Mouse (Mus musculus) gastrocnemius, postnatal 10 days (tissue): ENCODE measurements around the gene Anxa7. TPM values are rescaled to one million over a fixed set of nuclear protein-coding genes. Genes with fewer than 3 reads are reported as not detected.

Source experiments
- DNase-seq: peaks from one replicate; pipeline ENCODE4 v3.0.0; 2021; ENCODE audit warnings: mixed read lengths
- total RNA-seq, 2 experiments: library from RNA; stranded (reverse); gene quantifications; 2 replicates each; pipeline ENCODE4 v1.2.3; 2021

Anxa7 gene
- total RNA-seq, 2 experiments from 2014 or later = 29.0 to 39.0 TPM

DNA sequence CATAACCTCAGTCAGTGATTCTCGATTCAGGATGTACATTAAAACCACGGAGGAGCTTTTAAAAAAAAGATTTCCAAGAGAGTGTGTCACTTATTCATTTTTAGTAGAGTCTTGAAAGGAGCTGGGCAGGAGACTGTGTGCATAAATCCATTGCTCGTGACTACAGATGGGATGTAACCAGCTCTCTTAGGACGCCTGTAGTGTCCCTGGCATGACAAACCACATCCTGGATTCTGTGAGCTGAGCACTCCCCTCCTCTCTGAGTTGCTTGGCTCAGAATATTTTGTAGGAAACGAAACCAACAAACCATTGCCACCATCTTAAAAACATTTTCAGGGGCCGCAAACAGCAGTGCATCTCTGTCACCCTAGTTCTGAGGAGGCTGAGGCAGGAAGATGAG lies 43.0 kb downstream of the Anxa7 start:
- DNase-seq = no peak

DNA sequence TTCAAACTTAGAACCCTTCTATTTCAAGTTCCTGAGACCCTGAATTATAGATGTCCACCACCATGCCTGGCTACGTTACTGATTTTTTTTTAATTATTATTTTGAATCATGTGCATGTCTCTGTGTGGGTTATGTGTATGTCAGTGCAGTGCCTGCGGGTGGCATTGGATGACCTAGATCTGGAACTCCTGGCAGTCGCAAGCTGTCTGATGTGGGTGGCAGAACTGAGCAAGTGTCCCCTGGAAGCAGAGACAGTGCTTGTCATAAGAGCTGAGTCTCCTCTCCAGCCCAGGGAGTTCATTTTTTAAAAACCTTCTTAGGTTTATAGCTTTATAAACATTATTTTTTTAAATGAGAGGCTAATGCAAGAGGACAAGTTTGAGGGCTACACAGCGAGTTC lies 47.5 kb downstream of the Anxa7 start:
- no peak for DNase-seq

DNA sequence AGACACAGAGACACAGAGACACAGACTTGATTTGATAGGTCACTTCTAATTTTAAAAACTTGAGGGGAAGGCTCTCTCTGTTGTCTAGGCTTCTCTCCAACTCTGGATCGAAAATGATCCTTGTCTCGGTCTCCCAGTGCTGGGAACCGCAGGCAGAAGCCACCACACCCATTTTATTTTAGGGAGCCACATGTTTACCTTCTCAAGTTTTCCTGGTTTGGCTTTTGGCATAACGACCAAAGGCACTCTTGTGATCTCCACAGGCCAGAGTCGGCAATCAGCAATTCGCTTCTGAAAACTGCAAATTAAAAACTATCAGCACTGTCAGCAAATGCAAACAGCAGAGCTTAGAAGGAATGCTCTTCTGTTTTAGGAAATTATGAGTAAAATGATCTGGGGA lies 48.2 kb downstream of the Anxa7 start:
- no peak for DNase-seq

DNA sequence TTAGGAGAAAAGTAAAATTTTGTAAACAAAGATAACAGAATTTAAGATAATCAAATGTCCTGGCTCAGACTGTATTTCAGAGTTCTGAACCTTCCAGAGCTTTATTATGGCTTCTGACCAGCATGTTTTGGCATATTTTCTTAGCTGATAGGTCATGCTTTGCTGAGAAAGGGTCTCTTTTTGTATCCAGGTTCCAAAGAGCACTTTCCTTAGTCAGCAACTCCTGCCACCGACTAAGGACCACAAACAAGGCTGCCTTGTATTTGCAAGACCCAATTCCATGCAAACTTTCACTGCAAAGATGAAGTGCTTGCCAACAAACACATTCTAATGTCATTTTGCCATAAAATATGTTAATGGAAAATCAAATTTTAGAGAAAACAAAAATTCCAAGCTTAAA lies 50.1 kb downstream of the Anxa7 start:
- DNase-seq = no peak

DNA sequence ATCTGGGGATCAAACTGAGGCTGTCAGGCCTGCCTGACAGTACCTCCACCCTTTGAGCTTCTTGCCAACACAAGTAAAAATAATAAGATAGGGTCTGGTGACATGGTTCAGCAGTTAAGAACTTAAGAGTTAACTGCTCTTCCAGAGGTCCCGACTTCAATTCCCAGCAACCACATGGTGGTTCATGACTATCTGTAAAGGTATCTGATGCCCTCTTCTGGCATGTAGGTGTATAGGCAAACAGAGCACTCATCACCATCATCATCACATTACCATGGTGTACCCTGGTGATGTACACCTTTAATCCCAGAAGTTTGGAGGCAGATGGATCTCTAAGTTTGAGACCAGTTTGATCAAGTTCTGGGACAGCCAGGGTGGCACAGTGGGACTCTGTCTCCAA lies 51.3 kb downstream of the Anxa7 start:
- DNase-seq = no peak

DNA sequence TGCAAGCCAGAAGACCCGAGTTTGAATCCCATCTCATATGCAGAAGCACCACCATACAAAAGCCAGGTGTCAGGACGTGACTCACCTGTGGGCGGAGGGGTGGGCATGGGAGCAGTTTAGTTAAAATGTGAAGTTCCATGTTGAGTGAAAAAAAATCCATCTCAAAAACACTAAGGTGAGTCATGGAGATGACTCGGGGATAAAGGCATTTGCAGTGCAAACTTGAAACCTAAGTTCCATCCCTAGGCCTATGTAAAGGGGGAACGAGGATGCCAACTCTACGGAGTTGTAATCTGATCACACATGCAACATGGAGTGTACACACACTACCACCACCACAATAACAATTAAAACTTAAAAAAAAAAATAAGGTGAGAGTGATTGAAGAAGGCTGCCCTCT lies 56.9 kb downstream of the Anxa7 start:
- no peak for DNase-seq

DNA sequence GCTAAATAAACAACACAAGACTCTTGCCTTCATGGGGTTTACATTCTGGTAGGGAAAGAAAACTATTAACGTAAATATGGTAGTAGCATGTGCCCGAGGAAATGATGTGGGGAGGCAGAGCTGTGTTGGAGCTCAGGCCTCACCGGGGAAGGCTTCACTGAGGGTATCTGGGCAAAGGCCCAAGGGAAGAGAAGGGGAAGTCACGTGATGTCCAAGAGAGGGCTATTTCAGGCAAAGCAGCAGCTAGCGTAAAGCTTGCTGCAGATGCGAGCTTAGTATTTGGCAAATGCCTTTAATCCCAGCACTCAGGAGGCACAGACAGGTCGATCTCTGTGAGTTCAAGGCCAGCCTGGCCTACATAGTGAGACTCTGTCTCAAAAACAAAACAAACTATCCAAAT lies 57.7 kb downstream of the Anxa7 start:
- DNase-seq = no peak

Other genes starting within 250 kb of the Anxa7 start
- gene Kcnk16, start 210.9 kb downstream of the Anxa7 start, total RNA-seq = not detected
- gene Nudt13, start 185.4 kb downstream of the Anxa7 start, total RNA-seq = 10 to 100 TPM; 21.3 to 22.9 TPM
- gene Ecd, start 132.0 kb downstream of the Anxa7 start, total RNA-seq = 10 to 100 TPM; 27.1 to 28.8 TPM
- gene Fam149b, start 132.0 kb downstream of the Anxa7 start, total RNA-seq = 10 to 100 TPM; 17.3 to 22.6 TPM
- gene Dnajc9, start 91.2 kb downstream of the Anxa7 start, total RNA-seq = 10 to 100 TPM; 14.8 to 15.8 TPM
- 10 to 100 TPM; 47.1 to 50.9 TPM for gene Mrps16, start 86.5 kb downstream of the Anxa7 start, total RNA-seq
- under 1 TPM; 0.23 to 0.25 TPM for gene Cfap70, start 27.9 kb downstream of the Anxa7 start, total RNA-seq
- 1 to 10 TPM; 3.9 to 7.0 TPM for gene Mss51, start 16.8 kb upstream of the Anxa7 start, total RNA-seq
- gene Ppp3cb, start 66.4 kb upstream of the Anxa7 start, total RNA-seq = 100 to 1,000 TPM; 114 to 116 TPM
- 1 to 10 TPM; 8.3 to 8.5 TPM for gene Usp54, start 160.9 kb upstream of the Anxa7 start, total RNA-seq
- 1,000 to 10,000 TPM; 1,648 to 1,795 TPM for gene Myoz1, start 176.4 kb upstream of the Anxa7 start, total RNA-seq
- 100 to 1,000 TPM; 238 to 251 TPM for gene Synpo2l, start 188.2 kb upstream of the Anxa7 start, total RNA-seq
- 10 to 100 TPM; 60.5 to 72.0 TPM for gene Sec24c, start 194.2 kb upstream of the Anxa7 start, total RNA-seq
- gene Fut11, start 214.8 kb upstream of the Anxa7 start, total RNA-seq = 10 to 100 TPM in 1 of 2 experiments, 1 to 10 TPM in 1; 9.5 to 11.5 TPM
- gene Chchd1, start 222.9 kb upstream of the Anxa7 start, total RNA-seq = 100 to 1,000 TPM; 100 to 112 TPM
- 10 to 100 TPM; 46.8 to 62.9 TPM for gene Zswim8, start 227.4 kb upstream of the Anxa7 start, total RNA-seq